Mouse (Mus musculus): ENCODE data around the gene Gpr155.

DNA sequence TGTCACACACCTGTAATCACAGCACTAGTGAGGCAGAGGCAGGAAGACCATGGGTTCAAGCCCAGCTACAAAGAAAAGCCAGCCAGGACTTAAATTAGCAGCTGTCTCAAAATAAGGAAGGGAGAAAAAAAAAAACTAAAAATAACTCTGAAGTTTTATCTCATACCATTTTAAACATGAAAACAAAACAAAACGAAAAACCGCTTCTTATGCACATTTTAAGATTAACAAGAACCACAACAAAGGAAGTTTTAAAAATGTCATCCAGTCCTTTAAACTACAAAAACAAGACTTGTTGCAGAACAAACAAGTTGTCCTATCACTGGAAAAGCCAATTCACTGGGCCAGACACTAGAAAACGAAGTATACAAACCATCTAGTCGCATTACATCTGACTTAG lies 1.2 kb downstream of the Gpr155 start:
- TF ChIP-seq CTCF (conservative IDR thresholded peaks at IDR 0.05; ENCODE audit: insufficient read depth, insufficient read length, low read depth, low read length) (no peak), POLR2A (IDR thresholded peaks at IDR 0.05; ENCODE audit: low read depth, low read length) (no peak)

All from kidney, adult 2 months (tissue).